11 mouse cellular contexts compared by ENCODE assay signal in genomic region chr8:119824100-119824499, GRCm38 (mm10). TPM values are rescaled to one million over a fixed set of nuclear protein-coding genes. Genes with fewer than 3 reads are reported as not detected.
DNase-seq lines count a peak whose midpoint lies in the region; ATAC-seq and TF ChIP-seq lines count a peak whose summit lies in the region.
"Had no signal": no experiment of that assay in that cellular context is flagged by ENCODE, and none has a peak within 500 bp of the region (broad histone marks: within the 10 kb centered on the region; RNA-seq: fewer than 3 reads in every experiment).

No protein-coding gene starts in this region.

- no peak overlapping the region for H3K4me3 ChIP-seq in hindbrain, embryonic 10.5 days
- H3K4me3 ChIP-seq in hindbrain, embryonic 12.5 days = no peak overlapping the region
- H3K4me3 ChIP-seq in kidney, adult 2 months (ENCODE audit: insufficient read depth, low read depth, low read length) = no peak overlapping the region
- H3K4me3 ChIP-seq in forebrain, embryonic 15.5 days = no peak overlapping the region
- H3K4me3 ChIP-seq: heart, embryonic 13.5 days; limb, embryonic 13.5 days; neural tube, embryonic 13.5 days had no signal

- H3K4me1 ChIP-seq in hindbrain, embryonic 10.5 days (replicated peaks) = peaks cover 71% of the 10 kb centered on the region
- peaks cover 33% of the 10 kb centered on the region for H3K4me1 ChIP-seq in hindbrain, embryonic 12.5 days
- peaks cover 27% of the 10 kb centered on the region for H3K4me1 ChIP-seq in kidney, adult 2 months (ENCODE audit: control insufficient read depth, insufficient read depth, low read length)
- H3K4me1 ChIP-seq in forebrain, embryonic 15.5 days = peaks cover 33% of the 10 kb centered on the region

- TF ChIP-seq CTCF in brain, embryonic 14.5 days (IDR thresholded peaks at IDR 0.05; ENCODE audit: borderline replicate concordance, extremely low read depth, insufficient read depth, insufficient read length) = no peak
- TF ChIP-seq CTCF in kidney, adult 2 months (conservative IDR thresholded peaks at IDR 0.05; ENCODE audit: insufficient read depth, insufficient read length, low read depth, low read length) = no peak

- TF ChIP-seq POLR2A in brain, embryonic 14.5 days (IDR thresholded peaks at IDR 0.05; ENCODE audit: borderline replicate concordance, extremely low read depth, insufficient read depth, insufficient read length, poor library complexity, severe bottlenecking) = no peak
- no peak for TF ChIP-seq POLR2A in kidney, adult 2 months (IDR thresholded peaks at IDR 0.05; ENCODE audit: low read depth, low read length)

- peaks cover 72% of the 10 kb centered on the region for H3K36me3 ChIP-seq in hindbrain, embryonic 10.5 days
- peaks cover 27% of the 10 kb centered on the region for H3K36me3 ChIP-seq in hindbrain, embryonic 12.5 days
- H3K36me3 ChIP-seq in kidney, adult 2 months (ENCODE audit: control insufficient read depth, insufficient read depth, low read length) = no peaks in the 10 kb centered on the region
- H3K36me3 ChIP-seq in forebrain, embryonic 15.5 days = peaks cover 16% of the 10 kb centered on the region

- H3K9me3 ChIP-seq in hindbrain, embryonic 10.5 days = no peaks in the 10 kb centered on the region
- H3K9me3 ChIP-seq in hindbrain, embryonic 12.5 days (replicated peaks) = no peaks in the 10 kb centered on the region
- H3K9me3 ChIP-seq in forebrain, embryonic 15.5 days = no peaks in the 10 kb centered on the region
- H3K9me3 ChIP-seq: heart, embryonic 13.5 days; limb, embryonic 13.5 days; neural tube, embryonic 13.5 days had no signal

- no peak overlapping the region for H3K9ac ChIP-seq in hindbrain, embryonic 12.5 days
- H3K9ac ChIP-seq in forebrain, embryonic 15.5 days (replicated peaks) = no peak overlapping the region
- H3K9ac ChIP-seq: heart, embryonic 13.5 days; limb, embryonic 13.5 days; neural tube, embryonic 13.5 days had no signal

- ATAC-seq in hindbrain, embryonic 12.5 days (ENCODE audit: low FRiP score) = no peak
- no peak for ATAC-seq in forebrain, embryonic 15.5 days (replicated peaks)

- H3K4me2 ChIP-seq in hindbrain, embryonic 12.5 days (replicated peaks) = no peak overlapping the region
- no peak overlapping the region for H3K4me2 ChIP-seq in forebrain, embryonic 15.5 days (replicated peaks)
- H3K4me2 ChIP-seq: heart, embryonic 13.5 days; limb, embryonic 13.5 days; neural tube, embryonic 13.5 days had no signal

- DNase-seq in hindbrain, embryonic 10.5 days (ENCODE audit: low spot score) = no peak
- peak; percentile 43 for DNase-seq in 3134 (ENCODE audit: extremely low read depth, insufficient read length, low spot score)
- peak; percentile 56 for DNase-seq in brain, embryonic 14.5 days (ENCODE audit: low read depth)
- peak; percentile 76 for DNase-seq in kidney, adult 2 months
- DNase-seq in embryo, embryonic 10 days (ENCODE audit: low spot score) = no peak
- no peak for DNase-seq in ovary, adult 18-20 months (ENCODE audit: low spot score)

- H3K27ac ChIP-seq in hindbrain, embryonic 10.5 days = peak overlapping the region; percentile 64
- H3K27ac ChIP-seq in hindbrain, embryonic 12.5 days = no peak overlapping the region
- H3K27ac ChIP-seq in kidney, adult 2 months (ENCODE audit: insufficient read depth, low read depth, low read length) = no peak overlapping the region
- H3K27ac ChIP-seq in forebrain, embryonic 15.5 days (replicated peaks) = no peak overlapping the region
- H3K27ac ChIP-seq: heart, embryonic 13.5 days; limb, embryonic 13.5 days; neural tube, embryonic 13.5 days had no signal

- WGBS in hindbrain, embryonic 10.5 days = 42% methylated on average over 4 of the region's 4 CpGs
- WGBS in hindbrain, embryonic 12.5 days = 38% methylated on average over 4 of the region's 4 CpGs
- WGBS in kidney, adult 2 months = 49% methylated on average over 4 of the region's 4 CpGs
- 30% methylated on average over 4 of the region's 4 CpGs for WGBS in forebrain, embryonic 15.5 days

- no peaks in the 10 kb centered on the region for H3K27me3 ChIP-seq in hindbrain, embryonic 10.5 days (ENCODE audit: insufficient read depth, poor library complexity, severe bottlenecking)
- no peaks in the 10 kb centered on the region for H3K27me3 ChIP-seq in hindbrain, embryonic 12.5 days
- H3K27me3 ChIP-seq in kidney, adult 2 months (replicated peaks; ENCODE audit: control insufficient read depth, insufficient read depth, low read length) = no peaks in the 10 kb centered on the region
- H3K27me3 ChIP-seq in forebrain, embryonic 15.5 days = no peaks in the 10 kb centered on the region
- H3K27me3 ChIP-seq: heart, embryonic 13.5 days; limb, embryonic 13.5 days; neural tube, embryonic 13.5 days had no signal

RNA-seq across cellular contexts. Expression of gene Cotl1, which starts 16.2 kb away (rescaled TPM):
- polyA plus RNA-seq in hindbrain, embryonic 10.5 days (2016; fragmentation: Nextera tagmentation; extraction: Ambion mirVana) = 273 and 545 TPM in 2 replicates
- polyA plus RNA-seq in hindbrain, embryonic 12.5 days (2016; fragmentation: Nextera tagmentation; extraction: Ambion mirVana) = 115 and 142 TPM in 2 replicates
- 273 and 336 TPM in 2 replicates for polyA plus RNA-seq in brain, embryonic 14.5 days (2012; rRNA removed)
- 427 and 463 TPM in 2 replicates for polyA plus RNA-seq in kidney, adult 2 months (2012; rRNA removed)
- polyA plus RNA-seq in forebrain, embryonic 15.5 days (2015; fragmentation: Nextera tagmentation; extraction: Ambion mirVana) = 127 and 138 TPM in 2 replicates

RNA-seq across cellular contexts. Expression of gene Klhl36, which starts 38.0 kb away (rescaled TPM):
- polyA plus RNA-seq in hindbrain, embryonic 10.5 days (2016; fragmentation: Nextera tagmentation; extraction: Ambion mirVana) = 10.7 and 11.9 TPM in 2 replicates
- polyA plus RNA-seq in hindbrain, embryonic 12.5 days (2016; fragmentation: Nextera tagmentation; extraction: Ambion mirVana) = 12.2 and 12.8 TPM in 2 replicates
- 16.2 and 17.6 TPM in 2 replicates for polyA plus RNA-seq in brain, embryonic 14.5 days (2012; rRNA removed)
- 37.7 and 52.4 TPM in 2 replicates for polyA plus RNA-seq in kidney, adult 2 months (2012; rRNA removed)
- polyA plus RNA-seq in forebrain, embryonic 15.5 days (2015; fragmentation: Nextera tagmentation; extraction: Ambion mirVana) = 15.3 and 15.4 TPM in 2 replicates

RNA-seq across cellular contexts. Expression of gene Tldc1, which starts 45.9 kb away (rescaled TPM):
- 12.6 and 15.3 TPM in 2 replicates for polyA plus RNA-seq in hindbrain, embryonic 10.5 days (2016; fragmentation: Nextera tagmentation; extraction: Ambion mirVana)
- polyA plus RNA-seq in hindbrain, embryonic 12.5 days (2016; fragmentation: Nextera tagmentation; extraction: Ambion mirVana) = 11.9 and 12.2 TPM in 2 replicates
- polyA plus RNA-seq in brain, embryonic 14.5 days (2012; rRNA removed) = 13.5 and 16.1 TPM in 2 replicates
- polyA plus RNA-seq in kidney, adult 2 months (2012; rRNA removed) = 11.6 and 12.6 TPM in 2 replicates
- 14.5 and 14.9 TPM in 2 replicates for polyA plus RNA-seq in forebrain, embryonic 15.5 days (2015; fragmentation: Nextera tagmentation; extraction: Ambion mirVana)

Comparison
In these comparisons a context has a peak if more than half of its experiments do, and no peak if none do; other contexts are left out.
1. DNase-seq: peak in 3134 (single experiment), brain, embryonic 14.5 days (single experiment) and kidney, adult 2 months (single experiment); none in hindbrain, embryonic 10.5 days (single experiment), embryo, embryonic 10 days (single experiment) and ovary, adult 18-20 months (single experiment).